Mouse (Mus musculus) heart, postnatal 0 days (tissue): ENCODE data around the gene Agpat2.

Experiments used
- CTCF ChIP-seq: IDR thresholded peaks from 2 replicates; pipeline ENCODE4 v1.5.1; 2016; ENCODE audit warnings: antibody characterized with exemption, control low read depth, low read depth
- EP300 ChIP-seq: IDR thresholded peaks from 2 replicates; pipeline ENCODE4 v1.6.1; 2016; ENCODE audit warnings: antibody characterized with exemption, low read depth

- peak; percentile 46 for TF ChIP-seq CTCF
- TF ChIP-seq EP300, result no peak; the same call in 1 of the 2 replicates
Measured at GRCm38 (mm10) chr2:26603720-26604671, at the start of gene Agpat2.
